Mouse (Mus musculus): ENCODE results near the gene Fchsd2. TPM values are rescaled to one million over a fixed set of nuclear protein-coding genes. Genes with fewer than 3 reads are reported as not detected.

Gene Fchsd2
- polyA plus RNA-seq, 1 experiment = 68.2 TPM

GRCm38 (mm10) chr7:101301361-101301880 is 208.8 kb downstream of the Fchsd2 start:
- Histone ChIP-seq H3K4me1 (ENCODE audit: control insufficient read depth, insufficient read depth, low read length) (peaks cover 19% of the 10 kb centered on the region), H3K4me3 (ENCODE audit: insufficient read depth, low read depth, low read length) (peak overlapping the region; percentile 70), H3K27ac (ENCODE audit: insufficient read depth, low read depth, low read length) (peak overlapping the region; percentile 79)
- WGBS = 1% methylated on average over 30 of the region's 30 CpGs
- TF ChIP-seq POLR2A (IDR thresholded peaks at IDR 0.05; ENCODE audit: insufficient read depth, low read depth, low read length) (no peak), CTCF (IDR thresholded peaks at IDR 0.05; ENCODE audit: insufficient read depth, low read depth, low read length) (no peak)

- under 1% methylated on average over 39 of the region's 39 CpGs for WGBS
- peak; percentile 87 for TF ChIP-seq POLR2A (IDR thresholded peaks at IDR 0.05; ENCODE audit: insufficient read depth, low read depth, low read length)
- peak; percentile 69; the same call in 1 of the 2 replicates for TF ChIP-seq CTCF (IDR thresholded peaks at IDR 0.05; ENCODE audit: insufficient read depth, low read depth, low read length)
- H3K27ac ChIP-seq (ENCODE audit: insufficient read depth, low read depth, low read length) = peak within 1 kb of the TSS; percentile 79
These were observed 209.3 kb downstream of the Fchsd2 start, which contains the start of gene Atg16l2 for GRCm38 (mm10) chr7:101301881-101302456. Gene Atg16l2, minus strand, starts transcription at chr7:101302251.

GRCm38 (mm10) chr7:101302691-101303090 is 210.0 kb downstream of the Fchsd2 start:
- H3K4me3 ChIP-seq (ENCODE audit: insufficient read depth, low read depth, low read length) = peak overlapping the region; percentile 70
- H3K27ac ChIP-seq (ENCODE audit: insufficient read depth, low read depth, low read length) = peak overlapping the region; percentile 79; the same call in 1 of the 2 replicates
- 25% methylated on average over 7 of the region's 7 CpGs for WGBS
- TF ChIP-seq CTCF (IDR thresholded peaks at IDR 0.05; ENCODE audit: insufficient read depth, low read depth, low read length) = no peak
- H3K4me1 ChIP-seq (ENCODE audit: control insufficient read depth, insufficient read depth, low read length) = peaks cover 12% of the 10 kb centered on the region; the same call in 1 of the 2 replicates

More at GRCm38 (mm10) chr7:101301881-101302456, 209.3 kb downstream of the Fchsd2 start, which contains the start of gene Atg16l2:
- Histone ChIP-seq H3K4me3 (ENCODE audit: insufficient read depth, low read depth, low read length) (peak within 1 kb of the TSS; percentile 70), H3K4me1 (ENCODE audit: control insufficient read depth, insufficient read depth, low read length) (peaks cover 14% of the 10 kb centered on the region)

GRCm38 (mm10) chr7:101306841-101307240 is 214.2 kb downstream of the Fchsd2 start:
- no peak overlapping the region for H3K27ac ChIP-seq (ENCODE audit: insufficient read depth, low read depth, low read length)
- TF ChIP-seq POLR2A (IDR thresholded peaks at IDR 0.05; ENCODE audit: insufficient read depth, low read depth, low read length) = no peak
- no peak for TF ChIP-seq CTCF (IDR thresholded peaks at IDR 0.05; ENCODE audit: insufficient read depth, low read depth, low read length)
- WGBS = 61% methylated on average over 2 of the region's 2 CpGs
- no peaks in the 10 kb centered on the region for H3K4me1 ChIP-seq (ENCODE audit: control insufficient read depth, insufficient read depth, low read length)
- no peak overlapping the region for H3K4me3 ChIP-seq (ENCODE audit: insufficient read depth, low read depth, low read length)

DNA sequence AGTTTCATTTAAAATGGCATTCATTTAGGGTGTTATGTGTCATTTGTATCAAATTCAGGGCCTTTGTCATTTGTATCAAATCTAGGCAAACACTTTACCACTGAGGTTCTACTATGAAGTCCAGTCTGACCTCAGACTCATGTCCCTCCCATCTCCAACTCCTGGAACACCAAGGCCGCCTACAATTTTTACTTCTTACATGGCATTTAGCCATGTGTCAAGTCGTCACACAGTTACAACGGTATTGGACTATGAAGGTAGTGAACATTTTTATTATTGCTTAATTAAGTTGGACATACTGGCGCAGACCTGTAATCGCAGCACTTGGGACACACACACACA is 217.3 kb downstream of the Fchsd2 start:
- peaks cover 15% of the 10 kb centered on the region for H3K4me1 ChIP-seq (ENCODE audit: control insufficient read depth, insufficient read depth, low read length)
- no peak for TF ChIP-seq CTCF (IDR thresholded peaks at IDR 0.05; ENCODE audit: insufficient read depth, low read depth, low read length)
- WGBS = 20% methylated on average over 5 of the region's 5 CpGs
- H3K4me3 ChIP-seq (ENCODE audit: insufficient read depth, low read depth, low read length) = peak overlapping the region; percentile 94
- peak overlapping the region; percentile 95 for H3K27ac ChIP-seq (ENCODE audit: insufficient read depth, low read depth, low read length)

GRCm38 (mm10) chr7:101310327-101311028 is 217.8 kb downstream of the Fchsd2 start:
- Histone ChIP-seq H3K27ac (ENCODE audit: insufficient read depth, low read depth, low read length) (peak overlapping the region; percentile 95), H3K4me3 (ENCODE audit: insufficient read depth, low read depth, low read length) (peak overlapping the region; percentile 94), H3K4me1 (ENCODE audit: control insufficient read depth, insufficient read depth, low read length) (peaks cover 19% of the 10 kb centered on the region)
- TF ChIP-seq POLR2A (IDR thresholded peaks at IDR 0.05; ENCODE audit: insufficient read depth, low read depth, low read length) (peak; percentile 80), CTCF (IDR thresholded peaks at IDR 0.05; ENCODE audit: insufficient read depth, low read depth, low read length) (peak; percentile 100)
- under 1% methylated on average over 43 of the region's 43 CpGs for WGBS

GRCm38 (mm10) chr7:101311061-101311460 is 218.4 kb downstream of the Fchsd2 start:
- TF ChIP-seq CTCF (IDR thresholded peaks at IDR 0.05; ENCODE audit: insufficient read depth, low read depth, low read length) = no peak
- TF ChIP-seq POLR2A (IDR thresholded peaks at IDR 0.05; ENCODE audit: insufficient read depth, low read depth, low read length) = no peak
- Histone ChIP-seq H3K4me3 (ENCODE audit: insufficient read depth, low read depth, low read length) (no peak overlapping the region), H3K4me1 (ENCODE audit: control insufficient read depth, insufficient read depth, low read length) (peaks cover 24% of the 10 kb centered on the region), H3K27ac (ENCODE audit: insufficient read depth, low read depth, low read length) (peak overlapping the region; percentile 46; the same call in 1 of the 2 replicates)
- 31% methylated on average over 2 of the region's 2 CpGs for WGBS

DNA sequence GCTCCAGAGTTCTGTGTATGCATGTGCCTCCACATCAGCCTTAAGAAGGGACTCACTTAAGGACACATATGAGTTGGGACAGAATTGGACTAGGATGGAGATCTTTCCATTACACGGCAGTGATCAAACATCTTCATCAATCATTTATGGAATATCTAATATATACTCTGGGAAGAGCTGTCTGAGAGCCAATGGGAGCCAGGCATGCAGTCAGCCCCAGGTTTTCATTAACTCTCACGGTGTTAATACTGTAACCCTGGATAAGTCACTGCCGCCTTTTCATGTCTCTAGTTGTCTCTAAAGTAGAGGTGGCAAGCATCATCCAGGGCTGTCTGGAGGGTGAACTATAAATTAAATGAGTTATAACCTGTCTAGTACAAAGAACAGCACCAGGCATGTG is 220.4 kb downstream of the Fchsd2 start:
- H3K4me3 ChIP-seq (ENCODE audit: insufficient read depth, low read depth, low read length) = no peak overlapping the region
- H3K4me1 ChIP-seq (ENCODE audit: control insufficient read depth, insufficient read depth, low read length) = peaks cover 24% of the 10 kb centered on the region
- H3K27ac ChIP-seq (ENCODE audit: insufficient read depth, low read depth, low read length) = no peak overlapping the region
- TF ChIP-seq CTCF (IDR thresholded peaks at IDR 0.05; ENCODE audit: insufficient read depth, low read depth, low read length) (no peak), POLR2A (IDR thresholded peaks at IDR 0.05; ENCODE audit: insufficient read depth, low read depth, low read length) (no peak)
- 83% methylated on average over 3 of the region's 3 CpGs for WGBS

DNA sequence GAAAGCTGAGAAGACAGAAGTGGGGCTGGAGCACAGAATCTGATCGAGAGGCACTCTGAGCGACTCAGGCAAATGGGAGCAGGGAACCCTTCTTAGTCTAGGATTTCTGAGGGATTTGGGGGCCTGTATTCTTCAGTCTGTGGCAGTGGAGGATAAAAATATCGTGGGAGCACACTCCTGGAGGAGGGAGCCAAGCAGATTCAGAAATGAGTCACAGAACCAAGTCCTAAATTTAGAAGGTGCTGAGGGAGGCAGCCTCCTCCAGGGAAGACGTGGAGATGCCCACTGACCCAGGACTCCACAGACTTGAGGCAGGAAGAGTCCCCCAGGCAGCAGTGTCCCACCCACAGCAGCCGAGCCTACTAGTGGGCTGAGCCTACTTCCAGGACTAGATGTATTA is 221.7 kb downstream of the Fchsd2 start:
- no peak overlapping the region for H3K4me3 ChIP-seq (ENCODE audit: insufficient read depth, low read depth, low read length)
- 20% methylated on average over 5 of the region's 5 CpGs for WGBS
- H3K27ac ChIP-seq (ENCODE audit: insufficient read depth, low read depth, low read length) = peak overlapping the region; percentile 97
- TF ChIP-seq CTCF (IDR thresholded peaks at IDR 0.05; ENCODE audit: insufficient read depth, low read depth, low read length) = no peak
- TF ChIP-seq POLR2A (IDR thresholded peaks at IDR 0.05; ENCODE audit: insufficient read depth, low read depth, low read length) = no peak
- H3K4me1 ChIP-seq (ENCODE audit: control insufficient read depth, insufficient read depth, low read length) = peaks cover 24% of the 10 kb centered on the region
